In genomic region chr3:55963032-55963431, GRCm38 (mm10) we compare ENCODE assay signal across 17 mouse cellular contexts.
DNase-seq lines count a peak whose midpoint lies in the region; ATAC-seq and TF ChIP-seq lines count a peak whose summit lies in the region.
"Had no signal": no experiment of that assay in that cellular context is flagged by ENCODE, and none has a peak within 500 bp of the region (broad histone marks: within the 10 kb centered on the region; RNA-seq: fewer than 3 reads in every experiment).

No protein-coding gene starts in this region.

- H3K36me3 ChIP-seq in forebrain, embryonic 16.5 days (ENCODE audit: control insufficient read depth, insufficient read depth) = peaks cover 10% of the 10 kb centered on the region
- peaks cover 7% of the 10 kb centered on the region for H3K36me3 ChIP-seq in forebrain, embryonic 10.5 days (replicated peaks)
- H3K36me3 ChIP-seq in hindbrain, embryonic 16.5 days (ENCODE audit: control insufficient read depth, insufficient read depth, low read length) = no peaks in the 10 kb centered on the region
- 0 out of 2 replicates have a peak, but pooled peaks cover 5% of the 10 kb centered on the region for H3K36me3 ChIP-seq in midbrain, postnatal 0 days (ENCODE audit: insufficient read depth, low read length)

- no peak overlapping the region for H3K9ac ChIP-seq in forebrain, embryonic 16.5 days (replicated peaks; ENCODE audit: low read depth, low read length)
- H3K9ac ChIP-seq in hindbrain, embryonic 16.5 days (ENCODE audit: low read depth, low read length) = no peak overlapping the region
- H3K9ac ChIP-seq in midbrain, postnatal 0 days (replicated peaks; ENCODE audit: low read length, poor library complexity, severe bottlenecking) = no peak overlapping the region
- H3K9ac ChIP-seq: heart, embryonic 12.5 days had no signal

- H3K27ac ChIP-seq in forebrain, embryonic 16.5 days (ENCODE audit: low read length) = no peak overlapping the region
- no peak overlapping the region for H3K27ac ChIP-seq in forebrain, embryonic 10.5 days
- H3K27ac ChIP-seq in hindbrain, embryonic 16.5 days (ENCODE audit: low read depth, low read length) = no peak overlapping the region
- H3K27ac ChIP-seq in midbrain, postnatal 0 days (ENCODE audit: low read depth, low read length) = no peak overlapping the region

- no peaks in the 10 kb centered on the region for H3K27me3 ChIP-seq in forebrain, embryonic 16.5 days (replicated peaks; ENCODE audit: control insufficient read depth, insufficient read depth, low read length)
- H3K27me3 ChIP-seq in forebrain, embryonic 10.5 days (ENCODE audit: poor library complexity, severe bottlenecking) = no peaks in the 10 kb centered on the region
- H3K27me3 ChIP-seq in hindbrain, embryonic 16.5 days (replicated peaks; ENCODE audit: control insufficient read depth, insufficient read depth, low read length) = no peaks in the 10 kb centered on the region
- no peaks in the 10 kb centered on the region for H3K27me3 ChIP-seq in midbrain, postnatal 0 days (ENCODE audit: insufficient read depth, low read length)
- H3K27me3 ChIP-seq: heart, embryonic 12.5 days had no signal

- DNase-seq in forebrain, embryonic 10.5 days (ENCODE audit: extremely low spot score, low spot score) = no peak
- DNase-seq in cerebellum, postnatal 14 days = peak; percentile 38 to 58
- no peak for DNase-seq in midbrain, postnatal 0 days (ENCODE audit: low spot score)
- DNase-seq in kidney, adult 18-20 months = no peak
- DNase-seq in yolk sac, embryonic 10.5 days (ENCODE audit: low spot score) = no peak
- DNase-seq: embryo, embryonic 11 days; heart, postnatal 36 days; kidney, postnatal 14 days; right cerebral cortex, postnatal 14 days had no signal

- peak; percentile 41 for ATAC-seq in forebrain, embryonic 16.5 days
- peak; percentile 65 for ATAC-seq in hindbrain, embryonic 16.5 days
- peak; percentile 38; the same call in 1 of the 2 replicates for ATAC-seq in midbrain, postnatal 0 days (ENCODE audit: low FRiP score)
- no peak for ATAC-seq in activated CD4-positive, CD25-positive, alpha-beta regulatory T cell, adult 4 months
- ATAC-seq: intestine, postnatal 0 days; lung, postnatal 0 days had no signal

- no peak overlapping the region for H3K4me2 ChIP-seq in forebrain, embryonic 16.5 days (ENCODE audit: low read length)
- H3K4me2 ChIP-seq in hindbrain, embryonic 16.5 days (ENCODE audit: low read length) = no peak overlapping the region
- H3K4me2 ChIP-seq in midbrain, postnatal 0 days (ENCODE audit: low read depth, low read length, poor library complexity, severe bottlenecking) = no peak overlapping the region
- H3K4me2 ChIP-seq: heart, embryonic 12.5 days; liver, embryonic 11.5 days had no signal

- no peak for TF ChIP-seq CTCF in midbrain, postnatal 0 days (IDR thresholded peaks at IDR 0.05)

- H3K4me1 ChIP-seq in forebrain, embryonic 16.5 days (replicated peaks; ENCODE audit: control insufficient read depth, insufficient read depth, low read length) = peaks cover 5% of the 10 kb centered on the region
- H3K4me1 ChIP-seq in forebrain, embryonic 10.5 days = peaks cover 9% of the 10 kb centered on the region
- H3K4me1 ChIP-seq in hindbrain, embryonic 16.5 days (ENCODE audit: control insufficient read depth, insufficient read depth, low read depth, low read length) = no peaks in the 10 kb centered on the region; the same call in 1 of the 2 replicates
- H3K4me1 ChIP-seq in midbrain, postnatal 0 days (ENCODE audit: insufficient read depth, low read length) = no peaks in the 10 kb centered on the region
- H3K4me1 ChIP-seq: heart, embryonic 12.5 days had no signal

- no peaks in the 10 kb centered on the region for H3K9me3 ChIP-seq in forebrain, embryonic 16.5 days (ENCODE audit: control insufficient read depth, low read length)
- H3K9me3 ChIP-seq in forebrain, embryonic 10.5 days = no peaks in the 10 kb centered on the region
- no peaks in the 10 kb centered on the region for H3K9me3 ChIP-seq in hindbrain, embryonic 16.5 days (ENCODE audit: control insufficient read depth, low read length)
- no peaks in the 10 kb centered on the region for H3K9me3 ChIP-seq in midbrain, postnatal 0 days (ENCODE audit: low read length)
- H3K9me3 ChIP-seq: heart, embryonic 12.5 days had no signal

- WGBS in forebrain, embryonic 16.5 days = 91% methylated on average over 8 of the region's 8 CpGs
- 90% methylated on average over 8 of the region's 8 CpGs for WGBS in forebrain, embryonic 10.5 days
- 81% methylated on average over 8 of the region's 8 CpGs for WGBS in hindbrain, embryonic 16.5 days
- WGBS in midbrain, postnatal 0 days = 31% methylated on average over 8 of the region's 8 CpGs

- H3K4me3 ChIP-seq in forebrain, embryonic 16.5 days (replicated peaks; ENCODE audit: low read length) = no peak overlapping the region
- H3K4me3 ChIP-seq in forebrain, embryonic 10.5 days = no peak overlapping the region
- no peak overlapping the region for H3K4me3 ChIP-seq in hindbrain, embryonic 16.5 days (ENCODE audit: low read length)
- H3K4me3 ChIP-seq in midbrain, postnatal 0 days (ENCODE audit: low read depth, low read length) = no peak overlapping the region
- H3K4me3 ChIP-seq: erythroblast, embryonic 14.5 days; heart, embryonic 12.5 days had no signal

Comparison
In these comparisons a context has a peak if more than half of its experiments do, and no peak if none do; other contexts are left out.
1. DNase-seq: peak in cerebellum, postnatal 14 days (2 of 2); none in forebrain, embryonic 10.5 days (single experiment), midbrain, postnatal 0 days (single experiment), kidney, adult 18-20 months (single experiment) and yolk sac, embryonic 10.5 days (single experiment).